Mouse (Mus musculus): Measurements from ENCODE around the gene Smg7. TPM values are rescaled to one million over a fixed set of nuclear protein-coding genes. Genes with fewer than 3 reads are reported as not detected.

Smg7 gene
- polyA plus RNA-seq, 1 experiment: 0.29 TPM

GRCm38 (mm10) chr1:152817027-152817769 lies 85.2 kb downstream of the Smg7 start:
- no peaks in the 10 kb centered on the region for H3K9me3 ChIP-seq (ENCODE audit: control insufficient read depth, low read length)
- no peaks in the 10 kb centered on the region for H3K36me3 ChIP-seq (ENCODE audit: control insufficient read depth)
- H3K4me3 ChIP-seq (replicated peaks): no peak overlapping the region
- H3K27me3 ChIP-seq (ENCODE audit: control insufficient read depth): no peaks in the 10 kb centered on the region
- TF ChIP-seq TAL1 (IDR thresholded peaks at IDR 0.05; ENCODE audit: low read length) (no peak), GATA1 (IDR thresholded peaks at IDR 0.05; ENCODE audit: low read length) (no peak)
- H3K4me1 ChIP-seq (ENCODE audit: control insufficient read depth): peaks cover 2% of the 10 kb centered on the region; the same call in 1 of the 2 replicates

GRCm38 (mm10) chr1:152815265-152815701 lies 87.2 kb downstream of the Smg7 start:
- H3K4me3 ChIP-seq (replicated peaks): no peak overlapping the region
- H3K9me3 ChIP-seq (ENCODE audit: control insufficient read depth, low read length): no peaks in the 10 kb centered on the region
- TF ChIP-seq TAL1 (IDR thresholded peaks at IDR 0.05; ENCODE audit: low read length) (no peak), GATA1 (IDR thresholded peaks at IDR 0.05; ENCODE audit: low read length) (no peak)
- H3K4me1 ChIP-seq (ENCODE audit: control insufficient read depth): peaks cover 2% of the 10 kb centered on the region; the same call in 1 of the 2 replicates
- no peaks in the 10 kb centered on the region for H3K36me3 ChIP-seq (ENCODE audit: control insufficient read depth)
- H3K27me3 ChIP-seq (ENCODE audit: control insufficient read depth): no peaks in the 10 kb centered on the region

GRCm38 (mm10) chr1:152810533-152811439 lies 91.7 kb downstream of the Smg7 start:
- H3K9me3 ChIP-seq (ENCODE audit: control insufficient read depth, low read length): no peaks in the 10 kb centered on the region
- peaks cover 3% of the 10 kb centered on the region; the same call in 1 of the 2 replicates for H3K4me1 ChIP-seq (ENCODE audit: control insufficient read depth)
- TF ChIP-seq TAL1 (IDR thresholded peaks at IDR 0.05; ENCODE audit: low read length): no peak
- TF ChIP-seq GATA1 (IDR thresholded peaks at IDR 0.05; ENCODE audit: low read length): 0 out of 2 replicates have a peak, but pooled peaks have one; percentile 21
- no peaks in the 10 kb centered on the region for H3K36me3 ChIP-seq (ENCODE audit: control insufficient read depth)
- H3K4me3 ChIP-seq (replicated peaks): no peak overlapping the region
- H3K27me3 ChIP-seq (ENCODE audit: control insufficient read depth): no peaks in the 10 kb centered on the region

GRCm38 (mm10) chr1:152809541-152810252 lies 92.7 kb downstream of the Smg7 start:
- TF ChIP-seq TAL1 (IDR thresholded peaks at IDR 0.05; ENCODE audit: low read length) (no peak), GATA1 (IDR thresholded peaks at IDR 0.05; ENCODE audit: low read length) (no peak)
- Histone ChIP-seq H3K4me3 (replicated peaks) (no peak overlapping the region), H3K36me3 (ENCODE audit: control insufficient read depth) (no peaks in the 10 kb centered on the region), H3K27me3 (ENCODE audit: control insufficient read depth) (no peaks in the 10 kb centered on the region), H3K9me3 (ENCODE audit: control insufficient read depth, low read length) (no peaks in the 10 kb centered on the region), H3K4me1 (ENCODE audit: control insufficient read depth) (0 out of 2 replicates have a peak, but pooled peaks cover 5% of the 10 kb centered on the region)

- H3K27me3 ChIP-seq (ENCODE audit: control insufficient read depth): no peaks in the 10 kb centered on the region
- H3K4me1 ChIP-seq (ENCODE audit: control insufficient read depth): 0 out of 2 replicates have a peak, but pooled peaks cover 5% of the 10 kb centered on the region
- no peaks in the 10 kb centered on the region for H3K36me3 ChIP-seq (ENCODE audit: control insufficient read depth)
- no peaks in the 10 kb centered on the region for H3K9me3 ChIP-seq (ENCODE audit: control insufficient read depth, low read length)
- TF ChIP-seq TAL1 (IDR thresholded peaks at IDR 0.05; ENCODE audit: low read length) (no peak), GATA1 (IDR thresholded peaks at IDR 0.05; ENCODE audit: low read length) (no peak)
- H3K4me3 ChIP-seq (replicated peaks): no peak overlapping the region
Observed at GRCm38 (mm10) chr1:152808392-152808680, 94.1 kb downstream of the Smg7 start.

- Histone ChIP-seq H3K27me3 (ENCODE audit: control insufficient read depth) (no peaks in the 10 kb centered on the region), H3K4me3 (replicated peaks) (no peak overlapping the region), H3K36me3 (ENCODE audit: control insufficient read depth) (no peaks in the 10 kb centered on the region), H3K9me3 (ENCODE audit: control insufficient read depth, low read length) (no peaks in the 10 kb centered on the region), H3K4me1 (ENCODE audit: control insufficient read depth) (0 out of 2 replicates have a peak, but pooled peaks cover 5% of the 10 kb centered on the region)
- TF ChIP-seq GATA1 (IDR thresholded peaks at IDR 0.05; ENCODE audit: low read length) (no peak), TAL1 (IDR thresholded peaks at IDR 0.05; ENCODE audit: low read length) (no peak)
Observed at GRCm38 (mm10) chr1:152807619-152808391, 94.6 kb downstream of the Smg7 start.

- Histone ChIP-seq H3K36me3 (ENCODE audit: control insufficient read depth) (no peaks in the 10 kb centered on the region), H3K4me3 (replicated peaks) (no peak overlapping the region), H3K4me1 (ENCODE audit: control insufficient read depth) (0 out of 2 replicates have a peak, but pooled peaks cover 4% of the 10 kb centered on the region), H3K9me3 (ENCODE audit: control insufficient read depth, low read length) (no peaks in the 10 kb centered on the region), H3K27me3 (ENCODE audit: control insufficient read depth) (no peaks in the 10 kb centered on the region)
- TF ChIP-seq TAL1 (IDR thresholded peaks at IDR 0.05; ENCODE audit: low read length) (no peak), GATA1 (IDR thresholded peaks at IDR 0.05; ENCODE audit: low read length) (no peak)
Observed at GRCm38 (mm10) chr1:152804907-152805306, 97.5 kb downstream of the Smg7 start.

- no peak for TF ChIP-seq GATA1 (IDR thresholded peaks at IDR 0.05; ENCODE audit: low read length)
- TF ChIP-seq TAL1 (IDR thresholded peaks at IDR 0.05; ENCODE audit: low read length): no peak
- Histone ChIP-seq H3K9me3 (ENCODE audit: control insufficient read depth, low read length) (no peaks in the 10 kb centered on the region), H3K4me3 (replicated peaks) (no peak overlapping the region)
Observed at GRCm38 (mm10) chr1:152800633-152801176, 101.7 kb downstream of the Smg7 start.

More at GRCm38 (mm10) chr1:152800633-152801176, 101.7 kb downstream of the Smg7 start:
- Histone ChIP-seq H3K36me3 (ENCODE audit: control insufficient read depth) (no peaks in the 10 kb centered on the region), H3K27me3 (ENCODE audit: control insufficient read depth) (no peaks in the 10 kb centered on the region), H3K4me1 (ENCODE audit: control insufficient read depth) (0 out of 2 replicates have a peak, but pooled peaks cover 4% of the 10 kb centered on the region)
